Mouse (Mus musculus): ENCODE measurements around the gene Mbtps1. TPM values are rescaled to one million over a fixed set of nuclear protein-coding genes. Genes with fewer than 3 reads are reported as not detected.

Gene Mbtps1
- total and polyA plus RNA-seq, 3 experiments = 40.2 to 108 (median 98.7) TPM

DNA sequence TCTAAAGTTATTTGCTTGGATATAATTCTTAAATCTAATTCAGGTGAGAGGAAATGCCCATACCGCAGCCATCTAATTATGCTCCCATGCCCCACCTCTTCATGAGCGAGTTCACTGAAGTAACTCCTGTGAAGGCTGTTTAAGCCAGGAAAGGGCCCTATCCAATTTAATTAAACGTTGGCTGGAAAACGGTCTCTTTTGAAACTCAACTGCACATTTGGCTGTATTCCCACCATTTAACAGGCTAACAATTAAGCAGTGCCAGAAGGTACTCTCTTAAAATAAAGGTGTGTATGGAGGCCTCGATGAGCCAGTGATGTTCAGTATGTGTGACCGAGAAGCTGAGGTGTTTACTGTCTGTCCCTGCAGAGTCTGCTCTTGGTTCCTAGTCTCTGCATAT lies 2.7 kb downstream of the Mbtps1 start:
- H3K9me3 ChIP-seq (replicated peaks) = no peaks in the 10 kb centered on the region
- no peak for TF ChIP-seq TAL1 (conservative IDR thresholded peaks at IDR 0.05; ENCODE audit: low read depth, low read length)
- TF ChIP-seq GATA2 (IDR thresholded peaks at IDR 0.05; ENCODE audit: borderline replicate concordance, low read depth, low read length) = no peak
- no peak for TF ChIP-seq GATA1 (IDR thresholded peaks at IDR 0.05; ENCODE audit: borderline replicate concordance, low read length)
- no peak for TF ChIP-seq POLR2AphosphoS5 (IDR thresholded peaks at IDR 0.05; ENCODE audit: insufficient replicate concordance, low read depth, low read length)
- TF ChIP-seq CTCF (IDR thresholded peaks at IDR 0.05; ENCODE audit: low read depth, low read length) = no peak

DNA sequence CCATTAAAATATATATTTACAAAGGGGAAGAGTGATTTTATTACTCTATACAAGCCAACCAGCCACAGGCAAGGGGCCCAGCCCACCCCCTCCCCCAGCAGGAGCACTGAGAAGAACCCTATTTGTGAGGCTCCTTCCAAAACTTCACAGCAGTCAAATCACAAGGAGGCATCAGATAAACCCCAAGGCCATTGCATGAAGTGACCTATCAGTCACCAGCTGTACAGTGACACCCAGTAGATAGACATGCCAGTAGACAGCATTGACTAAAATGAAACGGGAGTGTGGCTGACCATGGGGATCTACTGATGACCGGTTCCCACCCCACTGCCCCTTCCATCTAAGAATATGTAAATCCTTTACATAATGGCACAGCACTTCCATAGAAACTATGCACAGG lies 5.6 kb downstream of the Mbtps1 start:
- ATAC-seq (ENCODE audit: extremely low read depth, insufficient number of reproducible peaks, low FRiP score, poor library complexity, severe bottlenecking) (0 out of 2 replicates have a peak, but pooled peaks have one; percentile 15), DNase-seq (ENCODE audit: low spot score) (no peak)
- H3K4me1 ChIP-seq (ENCODE audit: insufficient read depth, low read depth, low read length) = peaks cover 60% of the 10 kb centered on the region
- H3K9me3 ChIP-seq (replicated peaks) = no peaks in the 10 kb centered on the region
- H3K27me3 ChIP-seq (ENCODE audit: insufficient read depth, low read length) = no peaks in the 10 kb centered on the region
- peaks cover 81% of the 10 kb centered on the region for H3K36me3 ChIP-seq (replicated peaks)
- H3K4me3 ChIP-seq (ENCODE audit: low read depth, low read length) = no peak overlapping the region
- TF ChIP-seq GATA2 (IDR thresholded peaks at IDR 0.05; ENCODE audit: borderline replicate concordance, low read depth, low read length) (no peak), POLR2AphosphoS5 (IDR thresholded peaks at IDR 0.05; ENCODE audit: insufficient replicate concordance, low read depth, low read length) (no peak), GATA1 (IDR thresholded peaks at IDR 0.05; ENCODE audit: borderline replicate concordance, low read length) (no peak), CTCF (IDR thresholded peaks at IDR 0.05; ENCODE audit: low read depth, low read length) (no peak), TAL1 (conservative IDR thresholded peaks at IDR 0.05; ENCODE audit: low read depth, low read length) (no peak)

More for the DNA sequence above, 2.7 kb downstream of the Mbtps1 start:
- Histone ChIP-seq H3K27me3 (ENCODE audit: insufficient read depth, low read length) (no peaks in the 10 kb centered on the region), H3K4me1 (ENCODE audit: insufficient read depth, low read depth, low read length) (peaks cover 60% of the 10 kb centered on the region), H3K4me3 (ENCODE audit: low read depth, low read length) (no peak overlapping the region), H3K36me3 (replicated peaks) (peaks cover 70% of the 10 kb centered on the region)
- DNase-seq (ENCODE audit: low spot score) (no peak), ATAC-seq (ENCODE audit: extremely low read depth, insufficient number of reproducible peaks, low FRiP score, poor library complexity, severe bottlenecking) (no peak)

DNA sequence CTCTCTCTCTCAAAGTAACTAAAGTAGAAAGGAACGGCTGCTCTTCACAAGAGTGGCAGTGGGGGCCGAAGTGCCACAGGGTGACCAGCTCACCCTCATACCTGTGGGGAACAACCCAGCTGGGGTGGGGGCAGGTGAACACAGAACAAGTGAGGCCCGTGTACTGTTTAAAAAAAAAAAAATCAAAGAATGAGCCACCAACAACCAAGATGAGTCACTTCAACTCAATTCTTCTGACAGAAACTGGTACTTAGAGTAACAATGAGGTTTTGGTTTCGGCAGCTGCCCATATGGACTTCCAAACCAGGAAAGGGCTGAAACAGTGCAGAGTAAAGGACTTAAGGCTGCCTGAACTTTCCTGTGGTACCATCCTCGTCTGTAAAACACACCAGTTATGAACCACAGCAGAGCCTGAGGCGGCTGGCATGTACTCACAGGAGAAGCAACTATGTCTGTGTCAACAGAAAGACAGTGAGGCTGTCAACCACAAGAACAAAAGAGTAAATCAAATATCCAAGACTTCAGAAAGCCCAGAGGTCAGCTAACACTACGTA lies 9.9 kb downstream of the Mbtps1 start:
- ATAC-seq (ENCODE audit: extremely low read depth, insufficient number of reproducible peaks, low FRiP score, poor library complexity, severe bottlenecking) (no peak), DNase-seq (ENCODE audit: low spot score) (no peak)
- peaks cover 91% of the 10 kb centered on the region for H3K36me3 ChIP-seq (replicated peaks)
- H3K9me3 ChIP-seq (replicated peaks) = no peaks in the 10 kb centered on the region
- no peak for TF ChIP-seq TAL1 (conservative IDR thresholded peaks at IDR 0.05; ENCODE audit: low read depth, low read length)
- no peak for TF ChIP-seq CTCF (IDR thresholded peaks at IDR 0.05; ENCODE audit: low read depth, low read length)
- no peak for TF ChIP-seq POLR2AphosphoS5 (IDR thresholded peaks at IDR 0.05; ENCODE audit: insufficient replicate concordance, low read depth, low read length)
- no peak for TF ChIP-seq GATA1 (IDR thresholded peaks at IDR 0.05; ENCODE audit: borderline replicate concordance, low read length)
- TF ChIP-seq GATA2 (IDR thresholded peaks at IDR 0.05; ENCODE audit: borderline replicate concordance, low read depth, low read length) = no peak
- no peak overlapping the region for H3K4me3 ChIP-seq (ENCODE audit: low read depth, low read length)
- H3K27me3 ChIP-seq (ENCODE audit: insufficient read depth, low read length) = no peaks in the 10 kb centered on the region
- peaks cover 29% of the 10 kb centered on the region for H3K4me1 ChIP-seq (ENCODE audit: insufficient read depth, low read depth, low read length)

DNA sequence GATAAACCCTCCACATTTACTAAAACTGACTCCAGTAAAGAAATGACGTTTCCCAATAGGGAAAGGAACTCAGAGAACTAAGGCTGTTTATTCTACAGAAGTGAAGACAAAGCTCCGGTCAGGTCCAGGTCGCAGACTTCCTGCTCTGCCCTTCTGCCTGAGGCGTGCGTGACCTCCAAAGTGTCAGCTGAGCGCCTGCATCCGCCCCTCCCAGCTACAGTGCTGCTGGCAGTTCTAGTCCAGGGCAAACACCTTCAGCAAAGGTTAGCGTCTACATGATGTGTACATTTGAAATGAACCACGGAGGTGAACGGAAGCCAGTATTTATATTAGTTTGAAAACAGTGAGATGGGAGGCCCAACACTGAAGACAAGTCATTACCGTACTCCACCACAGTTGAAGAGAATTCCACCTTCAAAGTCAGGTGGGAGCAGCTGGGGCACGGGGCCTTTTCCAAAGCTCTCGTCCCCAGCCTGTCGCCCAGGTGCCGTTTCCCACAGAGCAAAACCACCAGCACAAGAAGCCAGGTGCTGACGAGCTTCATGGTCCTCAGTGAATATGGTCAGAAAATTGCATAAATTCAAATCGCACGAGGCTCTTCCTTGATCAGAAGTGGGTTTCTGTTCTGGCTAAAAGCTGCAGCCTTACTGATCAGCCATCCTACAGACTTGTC lies 11.4 kb downstream of the Mbtps1 start:
- Histone ChIP-seq H3K36me3 (replicated peaks) (peaks cover 95% of the 10 kb centered on the region), H3K9me3 (replicated peaks) (no peaks in the 10 kb centered on the region), H3K27me3 (ENCODE audit: insufficient read depth, low read length) (no peaks in the 10 kb centered on the region), H3K4me1 (ENCODE audit: insufficient read depth, low read depth, low read length) (peaks cover 20% of the 10 kb centered on the region), H3K4me3 (ENCODE audit: low read depth, low read length) (no peak overlapping the region)
- ATAC-seq (ENCODE audit: extremely low read depth, insufficient number of reproducible peaks, low FRiP score, poor library complexity, severe bottlenecking) (no peak), DNase-seq (ENCODE audit: low spot score) (no peak)
- TF ChIP-seq POLR2AphosphoS5 (IDR thresholded peaks at IDR 0.05; ENCODE audit: insufficient replicate concordance, low read depth, low read length) (no peak), CTCF (IDR thresholded peaks at IDR 0.05; ENCODE audit: low read depth, low read length) (no peak), GATA1 (IDR thresholded peaks at IDR 0.05; ENCODE audit: borderline replicate concordance, low read length) (no peak), GATA2 (IDR thresholded peaks at IDR 0.05; ENCODE audit: borderline replicate concordance, low read depth, low read length) (no peak), TAL1 (conservative IDR thresholded peaks at IDR 0.05; ENCODE audit: low read depth, low read length) (no peak)

- ATAC-seq (ENCODE audit: extremely low read depth, insufficient number of reproducible peaks, low FRiP score, poor library complexity, severe bottlenecking) (no peak), DNase-seq (ENCODE audit: low spot score) (no peak)
- TF ChIP-seq GATA2 (IDR thresholded peaks at IDR 0.05; ENCODE audit: borderline replicate concordance, low read depth, low read length) (no peak), CTCF (IDR thresholded peaks at IDR 0.05; ENCODE audit: low read depth, low read length) (no peak), GATA1 (IDR thresholded peaks at IDR 0.05; ENCODE audit: borderline replicate concordance, low read length) (no peak), POLR2AphosphoS5 (IDR thresholded peaks at IDR 0.05; ENCODE audit: insufficient replicate concordance, low read depth, low read length) (no peak), TAL1 (conservative IDR thresholded peaks at IDR 0.05; ENCODE audit: low read depth, low read length) (no peak)
- Histone ChIP-seq H3K36me3 (replicated peaks) (peaks cover 96% of the 10 kb centered on the region), H3K4me1 (ENCODE audit: insufficient read depth, low read depth, low read length) (peaks cover 15% of the 10 kb centered on the region), H3K27me3 (ENCODE audit: insufficient read depth, low read length) (no peaks in the 10 kb centered on the region), H3K9me3 (replicated peaks) (no peaks in the 10 kb centered on the region), H3K4me3 (ENCODE audit: low read depth, low read length) (no peak overlapping the region)
Observed at GRCm38 (mm10) chr8:119545791-119546190, 12.7 kb downstream of the Mbtps1 start.

DNA sequence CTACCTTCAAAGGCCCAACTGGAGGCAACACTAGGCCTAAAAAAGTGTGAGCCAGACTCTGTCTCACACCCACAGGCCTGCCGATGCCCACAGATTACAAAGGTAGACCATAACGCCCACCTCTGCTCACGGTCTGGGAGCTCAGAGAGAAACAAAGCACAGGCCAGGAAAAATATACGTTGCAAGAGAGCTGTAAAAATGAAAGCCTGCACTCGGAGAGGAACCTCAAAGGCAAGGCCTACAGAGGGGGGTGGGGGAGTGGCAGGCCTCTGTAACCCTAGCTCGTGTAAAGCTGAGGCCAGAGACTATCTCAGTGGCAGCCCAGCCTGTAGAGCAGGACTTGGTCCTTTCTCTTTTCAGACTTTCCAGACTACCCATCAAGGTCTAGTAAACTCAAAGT lies 13.4 kb downstream of the Mbtps1 start:
- Histone ChIP-seq H3K4me3 (ENCODE audit: low read depth, low read length) (no peak overlapping the region), H3K9me3 (replicated peaks) (no peaks in the 10 kb centered on the region), H3K4me1 (ENCODE audit: insufficient read depth, low read depth, low read length) (peaks cover 9% of the 10 kb centered on the region), H3K27me3 (ENCODE audit: insufficient read depth, low read length) (no peaks in the 10 kb centered on the region), H3K36me3 (replicated peaks) (peaks cover 96% of the 10 kb centered on the region)
- ATAC-seq (ENCODE audit: extremely low read depth, insufficient number of reproducible peaks, low FRiP score, poor library complexity, severe bottlenecking) (no peak), DNase-seq (ENCODE audit: low spot score) (no peak)
- TF ChIP-seq GATA2 (IDR thresholded peaks at IDR 0.05; ENCODE audit: borderline replicate concordance, low read depth, low read length) (no peak), CTCF (IDR thresholded peaks at IDR 0.05; ENCODE audit: low read depth, low read length) (no peak), TAL1 (conservative IDR thresholded peaks at IDR 0.05; ENCODE audit: low read depth, low read length) (no peak), POLR2AphosphoS5 (IDR thresholded peaks at IDR 0.05; ENCODE audit: insufficient replicate concordance, low read depth, low read length) (no peak), GATA1 (IDR thresholded peaks at IDR 0.05; ENCODE audit: borderline replicate concordance, low read length) (no peak)
